Mouse (Mus musculus) adrenal gland, adult 2 months (tissue): ENCODE measurements around the gene Wdtc1. TPM values are rescaled to one million over a fixed set of nuclear protein-coding genes. Genes with fewer than 3 reads are reported as not detected.

ENCODE experiments used
- DNase-seq: peaks from one replicate; pipeline ENCODE4 v3.0.0; 2021
- polyA plus RNA-seq: library from polyadenylated mRNA; depleted of rRNA; stranded (reverse); fragments of >200 nt; gene quantifications from 2 replicates; pipeline ENCODE4 v1.2.3, GENCODE M21; 2012
- total RNA-seq, 2 experiments: library from RNA; stranded (reverse); gene quantifications; 2 replicates each; pipeline ENCODE4 v1.2.3; 2021

Gene Wdtc1
- total and polyA plus RNA-seq, 3 experiments, result 56.3 to 83.0 (median 56.9) TPM

DNA sequence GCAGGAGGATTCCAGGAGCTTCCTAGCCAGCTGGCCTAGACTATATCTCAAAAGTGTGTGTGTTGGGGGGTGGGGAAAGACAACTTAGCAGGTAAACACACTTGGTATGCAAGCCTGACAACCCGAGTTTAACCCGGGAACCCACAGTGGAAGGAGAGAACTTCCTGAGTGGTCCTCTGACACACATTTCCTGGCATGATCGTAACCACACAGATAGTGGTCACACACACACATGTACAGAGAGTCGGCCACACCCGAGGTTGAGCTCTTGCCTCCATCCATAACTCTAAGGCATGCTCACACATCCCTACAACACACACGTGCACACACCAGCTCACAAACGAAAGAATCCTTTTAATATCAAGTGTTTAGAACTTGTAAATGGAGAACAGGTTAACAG, 25.2 kb downstream of the Wdtc1 start:
- no peak for DNase-seq

DNA sequence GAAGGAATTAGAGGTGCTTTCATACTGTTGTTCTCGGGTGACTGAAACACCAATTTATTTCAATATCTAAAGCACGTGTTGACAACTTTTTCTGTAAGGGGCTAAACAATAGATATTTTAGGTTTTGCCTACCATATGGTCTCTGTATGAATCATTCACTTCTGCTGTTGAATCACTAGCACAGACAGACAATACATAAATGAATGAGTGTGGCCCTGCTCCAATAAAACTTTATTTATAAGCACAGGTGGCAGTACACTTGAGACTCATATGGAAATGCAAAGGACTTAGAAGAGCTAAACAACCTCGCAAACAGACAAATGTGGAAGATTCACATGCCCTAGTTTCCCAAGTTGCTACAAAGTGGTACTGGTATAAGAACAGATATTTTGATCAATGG, 33.6 kb downstream of the Wdtc1 start:
- no peak for DNase-seq

DNA sequence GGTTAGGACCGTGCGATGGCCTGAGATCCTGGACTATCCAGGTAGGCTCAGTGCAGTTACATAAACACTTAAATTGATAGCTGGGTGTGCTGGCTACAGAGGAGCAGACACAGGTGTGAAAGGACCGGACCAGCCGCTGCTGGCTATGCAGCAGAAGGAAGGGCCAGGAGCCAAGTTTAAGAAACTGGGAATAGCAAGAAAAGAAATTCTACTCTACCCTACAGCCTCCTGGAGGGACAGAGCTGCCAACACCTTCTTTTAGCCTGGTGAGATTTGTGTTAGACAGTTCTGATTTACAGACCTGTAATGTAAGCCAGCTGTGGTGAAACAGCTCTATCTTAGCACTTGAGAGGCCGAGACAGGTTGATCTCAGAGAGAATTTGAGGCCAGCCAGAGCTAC, 37.3 kb downstream of the Wdtc1 start:
- DNase-seq, result no peak

DNA sequence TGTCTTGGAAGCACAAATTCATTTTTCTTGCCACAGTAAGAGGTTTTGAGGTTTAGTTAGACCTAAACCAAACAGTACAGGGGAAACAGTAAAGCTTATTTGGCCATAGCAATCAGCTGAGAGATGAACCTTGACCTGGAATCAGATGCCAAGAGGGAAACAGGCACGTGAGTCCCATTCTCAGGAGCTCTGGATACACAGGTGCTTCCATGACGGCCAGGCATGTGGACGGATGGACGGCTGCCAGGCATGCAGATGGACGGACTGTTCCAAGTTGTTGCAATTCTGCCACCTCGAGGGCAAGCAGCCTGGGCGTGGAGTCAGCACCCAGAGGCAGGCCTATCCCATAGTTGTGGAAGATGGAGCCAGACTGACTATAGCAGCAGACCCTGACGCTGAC, 38.4 kb downstream of the Wdtc1 start:
- DNase-seq, result peak; percentile 65

DNA sequence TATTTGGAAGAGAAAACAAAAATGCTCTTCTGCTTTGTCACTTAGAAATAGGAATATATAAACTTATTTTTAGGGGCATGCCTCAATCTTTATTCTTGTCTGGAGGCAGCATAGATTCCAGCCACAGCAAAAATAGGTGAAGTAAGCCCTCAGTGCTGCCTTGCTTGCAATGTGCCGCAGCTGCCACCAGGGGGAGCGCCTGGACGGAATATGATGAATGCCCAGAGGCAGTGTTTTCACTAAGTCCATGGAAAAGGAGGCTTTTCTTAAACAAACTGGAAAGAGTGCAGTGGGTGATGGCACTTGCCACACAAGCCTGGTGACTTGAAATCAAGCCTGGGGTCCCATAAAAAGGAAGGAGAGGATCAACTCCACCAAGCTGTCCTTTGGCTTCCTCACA, 43.3 kb downstream of the Wdtc1 start:
- DNase-seq, result peak; percentile 86

DNA sequence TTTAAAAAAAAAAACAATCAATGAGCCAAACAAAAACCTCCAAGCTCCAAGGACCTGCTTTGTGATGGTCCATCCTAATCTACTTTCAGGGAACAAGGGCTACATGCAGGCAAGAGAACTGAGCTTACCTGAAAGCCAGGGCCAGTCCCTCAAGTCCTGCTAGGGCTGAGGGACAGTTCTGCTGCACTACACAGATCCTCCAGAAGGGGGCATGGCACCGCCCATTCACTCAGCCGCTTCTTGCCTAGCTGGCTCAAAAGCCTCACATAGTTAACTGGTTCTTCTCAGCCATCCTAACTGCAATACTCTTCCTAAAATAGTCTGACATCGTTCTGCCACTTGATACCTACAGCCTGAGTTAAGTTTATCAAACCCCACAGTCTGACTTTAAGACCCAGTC, 46.0 kb downstream of the Wdtc1 start:
- peak; percentile 65 for DNase-seq

DNA sequence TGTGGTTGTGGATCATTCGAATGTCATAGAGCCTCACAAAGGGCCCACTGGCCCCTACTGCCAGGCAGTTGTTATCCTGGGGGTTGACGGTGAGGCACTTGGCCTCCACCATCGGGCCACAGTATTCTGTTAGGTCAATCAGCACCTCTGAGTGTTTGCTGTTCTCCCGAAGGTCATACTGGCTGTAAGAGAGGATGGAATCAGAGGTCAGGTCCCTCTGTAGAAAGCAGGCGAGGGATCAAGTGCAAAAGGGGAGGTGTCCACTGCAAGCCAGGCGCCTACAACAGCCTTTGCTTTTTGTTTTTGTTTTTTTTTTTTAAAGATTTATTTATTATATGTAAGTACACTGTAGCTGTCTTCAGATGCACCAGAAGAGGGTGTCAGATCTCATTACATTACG, 47.5 kb downstream of the Wdtc1 start:
- DNase-seq, result no peak

DNA sequence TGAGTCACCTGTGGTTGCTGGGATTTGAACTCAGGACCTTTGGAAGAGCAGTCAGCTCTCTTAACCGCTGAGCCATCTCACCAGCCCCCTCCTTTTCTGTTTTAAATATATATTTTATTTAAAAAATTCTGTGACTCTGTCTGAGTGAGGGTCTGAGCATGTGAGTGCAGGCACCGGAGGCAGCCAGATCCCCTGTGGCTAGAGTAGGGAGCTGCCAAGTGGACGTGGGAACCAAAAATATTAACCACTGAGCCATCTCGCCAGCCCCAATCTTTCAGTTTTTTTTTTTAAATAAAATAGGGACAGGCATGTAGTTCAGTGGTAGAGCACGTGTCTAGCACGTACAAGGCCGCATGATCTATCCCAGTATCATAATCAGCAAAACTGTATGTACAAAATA, 48.5 kb downstream of the Wdtc1 start:
- no peak for DNase-seq

DNA sequence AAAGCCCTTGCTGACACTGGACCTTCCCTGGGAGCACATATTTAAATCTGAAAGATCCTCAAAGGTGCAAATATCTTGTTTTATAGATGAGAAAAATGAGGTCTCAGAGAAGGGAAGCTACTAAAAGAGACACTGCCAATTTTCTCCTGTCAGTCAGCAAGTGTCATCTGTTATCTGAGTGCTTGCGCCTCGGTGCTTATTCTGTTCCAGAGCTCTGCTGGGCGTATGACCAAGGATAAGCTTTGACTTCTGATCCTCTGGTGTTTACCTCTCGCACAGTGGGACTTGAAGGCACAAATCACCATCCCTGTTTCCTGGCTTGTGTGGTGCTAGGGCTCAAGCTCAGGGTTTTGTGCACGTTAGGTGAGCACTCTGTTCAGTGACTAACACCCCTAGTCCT, 50.6 kb downstream of the Wdtc1 start:
- no peak for DNase-seq

DNA sequence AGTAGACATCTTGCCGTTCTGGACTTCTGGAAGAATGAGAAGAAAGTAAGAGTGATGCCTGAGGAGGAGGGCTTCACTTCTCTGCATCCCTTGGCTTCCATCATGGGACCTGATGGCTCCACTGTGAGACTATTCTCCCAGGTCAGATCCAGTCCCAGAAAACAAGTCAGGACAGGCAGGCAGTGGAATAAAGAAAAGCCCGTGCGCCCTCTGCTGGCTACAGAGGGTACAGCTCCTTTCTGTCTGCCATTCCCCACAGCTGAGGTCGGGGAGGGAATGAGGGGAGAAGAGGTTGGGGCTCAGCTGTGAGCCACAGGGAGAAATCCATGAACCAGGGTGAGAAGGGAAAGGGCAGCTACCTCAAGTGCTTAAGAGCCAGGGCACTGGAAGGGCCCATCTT, 51.5 kb downstream of the Wdtc1 start:
- DNase-seq, result peak; percentile 61

DNA sequence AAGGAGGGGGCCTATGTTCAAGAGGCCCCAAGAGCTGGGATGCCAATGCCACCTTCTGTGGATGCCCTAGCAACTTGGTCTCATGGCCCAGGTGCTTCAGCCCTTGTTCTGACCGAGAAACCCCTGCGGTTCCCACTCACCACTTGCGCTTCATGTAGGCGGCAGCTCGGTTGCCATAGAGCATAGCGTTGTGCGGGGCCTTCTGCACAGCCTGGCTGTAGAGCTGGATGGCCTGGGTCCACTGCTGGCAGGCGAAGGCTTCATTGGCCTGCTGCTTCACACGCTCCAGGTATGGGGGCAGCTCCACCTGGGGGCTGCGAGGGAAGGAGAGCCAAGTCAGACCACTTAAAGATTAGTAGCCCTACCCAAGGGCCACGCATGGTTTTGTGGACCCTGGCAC, 52.9 kb downstream of the Wdtc1 start:
- DNase-seq, result no peak

DNA sequence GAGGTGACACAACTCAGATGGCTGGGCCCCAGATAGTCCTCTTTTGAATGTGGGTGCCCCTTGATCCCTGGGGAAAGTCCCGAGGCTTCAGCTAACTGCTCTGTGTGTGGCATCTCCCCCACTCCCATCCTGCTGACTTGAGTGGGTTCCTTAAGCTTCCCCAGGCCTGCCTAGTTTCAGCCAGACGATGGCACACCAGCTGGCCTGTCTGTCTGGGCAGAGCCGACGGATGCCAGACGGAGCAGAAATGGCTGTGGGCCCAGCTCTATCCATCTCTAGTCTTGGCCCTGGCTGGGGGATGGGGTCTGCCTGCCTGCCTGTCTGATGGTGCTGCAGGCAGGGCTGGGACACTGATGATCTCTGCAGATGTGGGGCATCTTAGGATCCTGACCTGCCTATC, 53.6 kb downstream of the Wdtc1 start:
- no peak for DNase-seq

DNA sequence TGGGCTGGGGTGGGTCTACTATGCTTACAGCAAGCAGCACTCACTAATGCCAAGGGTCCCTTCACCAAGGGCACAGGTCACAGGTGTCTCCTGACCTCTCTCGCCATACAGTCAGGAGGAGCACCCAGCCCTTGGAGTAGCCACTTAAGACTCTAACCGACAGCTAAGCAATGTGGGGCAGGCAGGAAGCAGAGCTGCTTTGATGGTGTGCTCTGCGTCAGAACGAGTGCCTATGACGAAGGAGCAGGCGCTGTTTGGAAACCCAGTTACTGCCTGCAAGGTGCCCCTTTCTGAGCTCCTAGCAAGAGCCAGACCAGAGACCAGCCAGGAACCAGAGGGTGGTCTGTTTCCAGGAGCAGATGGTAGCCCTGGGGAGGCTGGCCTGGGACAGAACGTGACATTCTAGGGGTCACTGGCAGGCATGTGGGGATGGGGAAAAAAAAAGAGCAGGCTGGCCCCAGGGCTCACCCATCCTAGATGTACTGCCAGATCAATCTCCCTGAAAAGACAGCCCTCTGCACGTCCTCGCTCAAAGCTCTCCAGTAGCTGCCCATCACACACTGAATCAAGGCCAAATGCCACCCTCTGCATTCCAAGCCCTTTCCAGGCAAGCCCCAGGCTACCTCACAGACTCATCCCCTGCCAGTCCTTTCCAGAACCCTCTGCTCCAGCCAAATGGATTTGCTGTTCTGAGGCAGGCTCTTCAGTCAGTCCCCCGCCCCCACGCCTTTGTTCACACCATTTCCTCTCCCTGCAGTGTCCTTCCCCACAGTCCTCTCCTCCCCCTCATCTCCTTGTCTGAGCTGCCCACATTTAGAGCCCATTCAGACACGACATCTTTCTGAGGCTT, 54.5 kb downstream of the Wdtc1 start:
- DNase-seq, result peak; percentile 67

DNA sequence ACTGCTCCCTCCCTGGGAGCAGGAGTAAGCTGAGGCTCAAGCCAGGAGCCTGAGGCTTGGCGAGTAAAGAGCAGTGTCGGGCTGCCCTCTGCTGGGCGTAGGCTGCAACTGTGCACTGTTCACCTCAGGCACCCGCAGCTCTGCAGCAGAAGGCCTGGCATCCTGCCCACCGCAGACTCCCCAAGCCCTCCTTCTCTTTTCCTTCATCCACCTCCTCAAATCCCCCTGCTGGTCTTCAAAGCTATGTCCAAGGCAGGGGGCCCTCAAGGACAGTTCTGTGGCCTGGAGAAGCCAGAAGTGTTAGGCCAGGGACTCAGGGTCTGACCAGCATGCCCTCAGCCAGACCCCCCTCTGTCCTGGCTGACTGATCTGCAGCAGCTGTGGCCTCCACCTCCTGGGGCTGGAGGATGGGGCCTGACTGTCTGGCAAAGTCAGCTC, 55.5 kb downstream of the Wdtc1 start:
- DNase-seq, result peak; percentile 84

DNA sequence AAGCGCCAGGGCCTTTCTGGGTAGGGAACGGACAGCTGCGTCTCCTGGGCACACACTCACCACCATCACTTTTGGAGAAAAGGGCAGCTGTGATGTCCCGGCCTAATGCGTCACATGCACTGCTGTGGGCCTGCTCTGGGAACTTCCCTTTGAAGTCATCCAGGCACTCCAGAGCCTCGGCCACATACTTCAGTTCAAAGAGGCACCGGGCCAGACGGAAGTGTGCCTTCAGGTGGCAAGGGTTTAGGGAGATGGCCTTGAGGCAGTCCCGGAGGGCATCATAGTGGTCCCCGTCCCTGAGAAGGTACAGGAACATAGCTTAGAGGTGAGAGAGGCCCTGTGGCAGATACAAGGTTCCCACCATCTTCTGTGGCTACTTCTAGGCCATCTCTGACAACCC, 55.9 kb downstream of the Wdtc1 start:
- DNase-seq, result no peak

DNA sequence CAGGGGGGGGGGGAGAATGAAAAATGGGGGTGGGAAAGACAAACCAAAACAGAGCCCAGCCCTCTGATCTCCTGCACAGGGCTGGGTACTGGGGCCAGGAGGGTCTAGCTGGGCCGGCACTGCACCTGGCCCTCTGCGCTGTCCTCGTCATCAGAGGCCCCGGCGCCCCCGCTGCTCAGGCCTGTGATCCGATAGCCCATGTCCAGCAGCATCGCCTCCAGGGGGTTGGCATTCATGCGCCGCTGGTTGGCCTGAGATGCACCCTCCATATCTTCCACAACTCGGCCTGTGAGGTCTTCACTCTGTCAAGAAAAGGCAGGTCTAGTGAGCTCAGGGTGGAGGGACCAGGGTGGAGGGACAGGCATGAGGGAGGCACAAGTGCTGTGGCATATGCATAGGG, 59.2 kb downstream of the Wdtc1 start:
- DNase-seq, result no peak

DNA sequence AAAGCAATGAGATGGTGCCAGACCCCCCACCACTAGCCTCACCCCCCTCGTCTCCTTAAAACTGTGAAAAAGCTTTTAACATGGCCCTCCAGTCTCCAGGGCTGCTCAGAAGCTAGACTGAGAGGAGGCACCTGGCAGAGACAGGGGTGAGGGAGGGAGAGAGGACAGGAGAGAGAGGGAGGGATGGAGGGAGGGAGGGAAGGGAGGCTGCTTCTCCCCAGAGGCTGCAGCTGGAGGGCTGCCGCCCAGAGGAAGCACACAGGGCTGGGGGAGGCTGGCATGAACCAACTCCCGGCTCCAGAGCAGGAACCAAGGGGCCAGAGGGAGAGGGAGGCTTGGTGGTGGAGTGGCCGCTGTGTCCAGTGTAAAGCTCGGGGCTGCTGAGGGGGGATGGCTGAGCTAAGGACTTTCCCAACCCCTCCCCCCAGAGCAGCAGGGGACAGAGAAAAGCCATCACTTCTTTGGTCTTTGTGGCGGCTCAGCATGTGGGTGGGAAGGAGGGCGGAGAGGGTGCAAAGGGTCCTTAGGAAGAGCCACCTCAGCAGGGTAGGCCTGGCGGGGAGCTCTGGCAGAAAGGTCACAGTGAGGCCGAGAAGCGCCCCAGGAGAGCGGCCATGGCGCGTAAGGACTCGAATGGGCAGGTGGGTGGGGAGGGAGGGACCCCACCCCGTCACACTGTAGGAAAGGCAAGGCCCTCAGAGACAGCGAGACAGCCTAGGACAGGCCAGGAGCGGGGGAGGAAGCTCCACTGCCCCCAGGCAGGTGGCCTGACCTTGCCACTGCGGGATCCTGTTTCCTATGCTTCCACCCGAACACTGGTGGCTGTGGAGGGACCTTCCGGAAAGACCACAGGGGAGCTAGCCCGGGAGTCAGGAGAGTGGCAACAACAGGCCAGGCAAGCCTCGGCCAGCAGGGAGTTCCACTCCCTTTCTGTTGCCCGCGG, 60.1 kb downstream of the Wdtc1 start:
- no peak for DNase-seq

DNA sequence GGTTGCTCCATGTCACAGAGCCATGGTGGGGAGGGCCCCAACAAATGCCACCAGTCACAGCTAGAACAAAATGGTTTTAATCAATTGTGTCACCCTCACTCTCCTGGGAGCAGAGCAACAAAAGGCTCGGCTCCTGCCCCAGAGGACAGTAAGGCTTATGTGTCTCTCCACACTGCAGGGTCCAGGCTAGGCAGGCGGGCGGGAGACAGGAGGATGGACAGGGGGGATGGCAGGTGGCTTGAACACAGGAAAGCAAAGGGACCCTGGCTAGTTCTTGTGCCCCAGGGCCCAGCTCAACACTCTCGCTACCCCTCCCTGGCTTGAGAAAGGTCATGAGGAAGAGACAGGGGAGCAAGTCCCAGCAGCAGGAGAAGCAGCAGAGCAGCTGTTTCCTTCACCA, 60.9 kb downstream of the Wdtc1 start:
- DNase-seq, result no peak

DNA sequence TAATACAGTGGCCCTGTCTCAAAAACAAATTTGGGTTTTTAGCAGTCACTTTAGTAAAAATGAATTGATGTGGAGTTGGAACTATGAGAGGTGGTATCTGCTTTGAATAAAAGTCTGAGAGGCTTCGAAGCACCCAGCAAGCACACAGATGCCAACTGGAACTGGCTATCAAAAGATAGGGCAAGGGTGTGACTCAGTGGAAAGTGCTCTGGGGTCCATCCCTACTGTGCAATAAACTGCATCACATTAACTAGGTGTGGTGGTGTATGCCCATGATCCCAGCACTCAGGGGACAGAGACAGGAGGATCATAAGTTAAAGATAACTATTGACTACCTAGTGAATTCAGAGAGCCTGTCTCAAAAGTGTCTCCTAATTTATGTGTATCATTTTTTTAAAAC, 62.0 kb downstream of the Wdtc1 start:
- DNase-seq, result no peak

DNA sequence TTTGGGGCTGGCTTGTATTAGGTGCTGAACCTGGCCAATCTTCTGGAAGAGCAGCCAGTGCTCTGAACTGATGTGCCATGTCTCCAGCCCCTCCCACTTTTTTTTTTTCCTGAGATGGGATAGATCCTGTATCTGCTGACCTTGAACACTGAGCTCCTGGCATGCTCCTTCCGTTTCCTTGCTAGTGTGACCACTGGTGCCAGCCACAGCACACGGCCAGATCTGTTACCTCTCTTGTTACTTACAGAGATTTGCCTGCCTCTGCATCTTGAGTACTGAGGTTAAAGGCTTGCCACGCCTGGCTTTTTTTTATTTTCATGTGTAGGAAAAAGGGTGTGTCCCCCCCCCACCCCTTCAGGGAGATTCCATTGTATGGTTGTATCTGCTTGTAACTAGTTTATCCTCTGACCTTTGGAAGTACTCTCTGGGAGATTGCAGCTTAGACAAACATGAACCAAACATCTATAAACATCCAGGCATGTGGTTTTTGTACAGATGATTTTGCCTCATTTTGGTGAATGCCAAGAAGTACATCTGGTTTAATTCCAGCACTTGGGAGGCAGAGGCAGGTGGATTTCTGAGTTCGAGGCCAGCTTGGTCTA, 66.7 kb downstream of the Wdtc1 start:
- no peak for DNase-seq

DNA sequence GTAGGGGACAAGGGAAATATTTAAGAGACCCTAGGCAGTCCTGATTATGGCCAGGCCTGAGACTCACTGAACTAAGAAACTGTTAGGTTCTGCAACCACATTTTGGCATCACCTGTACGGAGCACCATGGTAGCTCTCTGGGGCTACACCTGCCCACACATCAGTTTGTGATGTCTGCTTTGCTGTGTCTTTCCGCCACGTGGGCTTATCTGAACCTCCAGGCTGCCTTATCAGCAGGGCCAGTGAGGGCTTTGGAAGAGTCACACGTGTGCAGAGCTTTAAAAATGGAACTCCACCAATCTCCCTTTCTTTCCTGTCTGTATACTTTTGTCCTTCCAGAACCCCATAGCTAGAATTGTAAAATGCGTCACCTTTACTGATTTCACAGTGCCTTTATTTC, 67.3 kb downstream of the Wdtc1 start:
- no peak for DNase-seq

DNA sequence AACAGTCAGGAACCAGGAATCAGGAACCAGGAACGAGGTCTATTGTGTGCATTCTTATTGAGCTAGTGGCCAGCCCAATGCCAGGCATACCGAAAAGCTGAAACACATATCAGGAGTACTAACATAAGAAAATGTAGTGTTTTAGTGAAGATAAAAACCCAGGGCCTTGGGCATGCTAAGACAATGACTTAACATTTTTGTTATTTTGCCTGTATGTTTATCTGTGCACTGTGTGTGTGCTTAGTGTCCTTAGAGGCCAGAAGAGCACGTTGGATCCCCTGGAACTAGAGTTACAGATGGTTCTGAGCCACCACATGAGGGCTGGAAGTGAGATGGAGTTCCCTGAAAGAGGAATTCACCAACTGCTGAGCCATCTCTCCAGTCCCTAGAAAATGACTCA, 68.0 kb downstream of the Wdtc1 start:
- DNase-seq, result no peak

DNA sequence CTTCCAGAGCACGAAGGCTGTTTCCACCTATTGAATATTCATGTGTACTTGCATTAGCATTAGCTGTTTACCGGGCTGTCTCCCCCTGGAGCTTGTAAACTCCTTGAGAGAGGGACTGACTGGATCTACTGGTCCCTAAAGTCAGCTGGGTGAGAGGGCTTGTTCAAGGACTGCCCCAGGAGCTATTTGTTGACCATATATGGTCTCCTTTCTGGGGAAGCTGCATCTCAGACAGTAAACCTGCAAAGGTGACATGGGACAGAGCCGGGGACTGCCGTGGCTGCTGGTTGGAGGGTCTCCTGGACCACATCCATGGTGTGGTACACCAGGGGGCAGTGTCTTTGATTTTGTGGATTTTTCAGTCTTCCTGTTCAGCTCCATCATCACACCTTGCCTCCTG, 70.6 kb downstream of the Wdtc1 start:
- no peak for DNase-seq
